Comparison of ENCODE assay signal across 35 mouse cellular contexts in the genomic region with DNA sequence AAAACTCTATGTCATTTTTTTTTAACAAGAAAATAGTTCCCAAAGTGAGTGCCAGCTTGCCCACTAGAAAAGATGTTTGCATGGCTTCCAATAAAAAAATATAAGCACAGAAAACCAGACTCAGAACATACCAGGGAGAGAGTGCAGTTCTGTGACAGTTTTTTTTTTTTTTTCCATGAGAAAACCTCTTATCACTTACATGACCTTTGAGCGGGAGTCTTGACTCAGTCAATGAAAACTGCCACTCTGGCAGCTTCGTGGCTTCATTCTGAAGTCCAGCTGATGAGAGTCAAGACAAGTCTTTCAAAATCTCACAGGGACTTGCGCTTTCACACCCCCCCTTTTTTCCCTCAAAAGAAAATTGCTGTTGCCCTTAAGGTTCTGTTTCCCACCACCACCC.
"Had no signal": no experiment of that assay in that cellular context is flagged by ENCODE, and none has a peak within 500 bp of the region (broad histone marks: within the 10 kb centered on the region; RNA-seq: fewer than 3 reads in every experiment).

No protein-coding gene starts in this region.

- H3K36me3 ChIP-seq: heart, embryonic 10.5 days; heart, embryonic 12.5 days; heart, embryonic 13.5 days; heart, embryonic 15.5 days; hindbrain, embryonic 10.5 days; hindbrain, embryonic 12.5 days; hindbrain, embryonic 13.5 days; hindbrain, embryonic 15.5 days; kidney, embryonic 15.5 days had no signal

- H3K9me3 ChIP-seq: heart, embryonic 10.5 days; heart, embryonic 12.5 days; heart, embryonic 13.5 days; heart, embryonic 15.5 days; hindbrain, embryonic 10.5 days; hindbrain, embryonic 12.5 days; hindbrain, embryonic 13.5 days; hindbrain, embryonic 15.5 days; kidney, embryonic 15.5 days had no signal

- H3K9ac ChIP-seq: heart, embryonic 12.5 days; heart, embryonic 13.5 days; heart, embryonic 15.5 days; hindbrain, embryonic 12.5 days; hindbrain, embryonic 13.5 days; hindbrain, embryonic 14.5 days; hindbrain, embryonic 15.5 days; kidney, embryonic 15.5 days had no signal

- H3K4me1 ChIP-seq: heart, embryonic 10.5 days; heart, embryonic 13.5 days; heart, embryonic 15.5 days; hindbrain, embryonic 10.5 days; hindbrain, embryonic 12.5 days; hindbrain, embryonic 13.5 days; hindbrain, embryonic 15.5 days; kidney, embryonic 15.5 days had no signal

- DNase-seq: heart, adult 18-20 months; heart, adult 2 months; heart, postnatal 10 days; heart, postnatal 14 days; heart, postnatal 36 days; heart, postnatal 4 days; kidney, adult 11 months; kidney, adult 18-20 months; kidney, adult 2 months; kidney, adult 8-10 months; kidney, adult 9 months; kidney, postnatal 10 days; kidney, postnatal 14 days; kidney, postnatal 25 days; kidney, postnatal 36 days; kidney, postnatal 4 days; layer of hippocampus, adult 9-11 months; layer of hippocampus, postnatal 36 days had no signal

- H3K27me3 ChIP-seq: heart, embryonic 12.5 days; heart, embryonic 13.5 days; heart, embryonic 15.5 days; hindbrain, embryonic 12.5 days; hindbrain, embryonic 13.5 days; hindbrain, embryonic 15.5 days; kidney, embryonic 15.5 days had no signal

- H3K27ac ChIP-seq: heart, adult 2 months; heart, embryonic 10.5 days; heart, embryonic 13.5 days; heart, embryonic 15.5 days; hindbrain, embryonic 10.5 days; hindbrain, embryonic 12.5 days; hindbrain, embryonic 13.5 days; hindbrain, embryonic 14.5 days; hindbrain, embryonic 15.5 days; hindbrain, postnatal 0 days; kidney, embryonic 15.5 days; kidney, postnatal 0 days; layer of hippocampus, adult 2 months; left cerebral cortex, adult 2 months had no signal

- H3K4me2 ChIP-seq: heart, embryonic 11.5 days; heart, embryonic 12.5 days; heart, embryonic 13.5 days; heart, embryonic 15.5 days; hindbrain, embryonic 12.5 days; hindbrain, embryonic 13.5 days; hindbrain, embryonic 14.5 days; hindbrain, embryonic 15.5 days; kidney, embryonic 15.5 days had no signal

- ATAC-seq: hindbrain, embryonic 16.5 days; hindbrain, postnatal 0 days; inflammation-experienced regulatory T-cells, adult 6 months had no signal

- H3K4me3 ChIP-seq: heart, adult 2 months; heart, embryonic 10.5 days; heart, embryonic 12.5 days; heart, embryonic 13.5 days; heart, embryonic 15.5 days; hindbrain, embryonic 10.5 days; hindbrain, embryonic 12.5 days; hindbrain, embryonic 13.5 days; hindbrain, embryonic 15.5 days; kidney, embryonic 15.5 days; layer of hippocampus, adult 2 months; left cerebral cortex, adult 2 months had no signal
